ENCODE assay signal across 14 mouse cellular contexts in genomic region chr9:31301526-31302311, GRCm38 (mm10). TPM values are rescaled to one million over a fixed set of nuclear protein-coding genes. Genes with fewer than 3 reads are reported as not detected.
DNase-seq lines count a peak whose midpoint lies in the region; ATAC-seq and TF ChIP-seq lines count a peak whose summit lies in the region.
"Had no signal": no experiment of that assay in that cellular context is flagged by ENCODE, and none has a peak within 500 bp of the region (broad histone marks: within the 10 kb centered on the region; RNA-seq: fewer than 3 reads in every experiment).

No protein-coding gene starts in this region.

- H3K9ac ChIP-seq in heart, postnatal 0 days (replicated peaks; ENCODE audit: low read depth, low read length) = no peak overlapping the region
- peak overlapping the region; percentile 51 for H3K9ac ChIP-seq in liver, embryonic 11.5 days (ENCODE audit: low read depth, low read length)
- 0 out of 2 replicates have a peak overlapping the region, but pooled peaks have one; percentile 8 for H3K9ac ChIP-seq in stomach, postnatal 0 days (ENCODE audit: low read length)
- H3K9ac ChIP-seq: embryonic facial prominence, embryonic 15.5 days had no signal

- intact Hi-C loops in heart, postnatal 10 days (cut with DNase I) = no loop called here

- no peak for TF ChIP-seq EP300 in heart, postnatal 0 days (IDR thresholded peaks at IDR 0.05; ENCODE audit: low read depth)
- TF ChIP-seq EP300 in stomach, postnatal 0 days (optimal IDR thresholded peaks at IDR 0.05) = no peak

- H3K9me3 ChIP-seq in heart, postnatal 0 days (replicated peaks; ENCODE audit: control insufficient read depth, low read length) = no peaks in the 10 kb centered on the region
- no peaks in the 10 kb centered on the region for H3K9me3 ChIP-seq in liver, embryonic 11.5 days (ENCODE audit: control insufficient read depth, low read length)
- H3K9me3 ChIP-seq in stomach, postnatal 0 days (ENCODE audit: control insufficient read depth, low read length) = no peaks in the 10 kb centered on the region
- H3K9me3 ChIP-seq: embryonic facial prominence, embryonic 15.5 days had no signal

- WGBS in heart, postnatal 0 days = 74% methylated on average over 5 of the region's 5 CpGs
- 58% methylated on average over 5 of the region's 5 CpGs for WGBS in liver, embryonic 11.5 days
- 65% methylated on average over 5 of the region's 5 CpGs for WGBS in stomach, postnatal 0 days

- no peak overlapping the region for H3K4me3 ChIP-seq in heart, postnatal 0 days (ENCODE audit: low read depth, low read length)
- no peak overlapping the region for H3K4me3 ChIP-seq in liver, embryonic 11.5 days (ENCODE audit: low read depth, low read length)
- H3K4me3 ChIP-seq in stomach, postnatal 0 days (ENCODE audit: low read depth, low read length) = no peak overlapping the region
- H3K4me3 ChIP-seq: embryonic facial prominence, embryonic 15.5 days; megakaryocyte, embryonic 14.5 days had no signal

- no peak for TF ChIP-seq CTCF in heart, postnatal 0 days (IDR thresholded peaks at IDR 0.05; ENCODE audit: low read depth)
- 0 out of 2 replicates have a peak, but pooled peaks have one; percentile 3 for TF ChIP-seq CTCF in stomach, postnatal 0 days (IDR thresholded peaks at IDR 0.05; ENCODE audit: low read depth)

- peaks cover 8% of the 10 kb centered on the region; the same call in 1 of the 2 replicates for H3K4me1 ChIP-seq in heart, postnatal 0 days (ENCODE audit: control insufficient read depth, insufficient read depth)
- peaks cover 22% of the 10 kb centered on the region for H3K4me1 ChIP-seq in liver, embryonic 11.5 days (replicated peaks; ENCODE audit: control insufficient read depth, insufficient read depth, low read length)
- no peaks in the 10 kb centered on the region for H3K4me1 ChIP-seq in stomach, postnatal 0 days (replicated peaks; ENCODE audit: control insufficient read depth, insufficient read depth)

- H3K27ac ChIP-seq in heart, postnatal 0 days (ENCODE audit: low read depth) = peak overlapping the region; percentile 27; the same call in 1 of the 2 replicates
- peak overlapping the region; percentile 86 for H3K27ac ChIP-seq in liver, embryonic 11.5 days (ENCODE audit: low read depth, low read length)
- peak overlapping the region; percentile 84 for H3K27ac ChIP-seq in stomach, postnatal 0 days (replicated peaks)
- H3K27ac ChIP-seq: embryonic facial prominence, embryonic 15.5 days had no signal

- H3K27me3 ChIP-seq in heart, postnatal 0 days (ENCODE audit: control insufficient read depth, insufficient read depth, low read length) = no peaks in the 10 kb centered on the region
- no peaks in the 10 kb centered on the region for H3K27me3 ChIP-seq in liver, embryonic 11.5 days (replicated peaks; ENCODE audit: control insufficient read depth, insufficient read depth, low read length)
- H3K27me3 ChIP-seq in stomach, postnatal 0 days (ENCODE audit: control insufficient read depth, insufficient read depth, low read length) = no peaks in the 10 kb centered on the region
- H3K27me3 ChIP-seq: embryonic facial prominence, embryonic 15.5 days had no signal

- ATAC-seq in heart, postnatal 0 days (ENCODE audit: insufficient read depth, low read depth) = no peak
- peak; percentile 33 for ATAC-seq in liver, embryonic 11.5 days (replicated peaks; ENCODE audit: low FRiP score)
- peak; percentile 50; the same call in 1 of the 2 replicates for ATAC-seq in stomach, postnatal 0 days (ENCODE audit: low FRiP score, low TSS enrichment)

- H3K4me2 ChIP-seq in heart, postnatal 0 days (ENCODE audit: low read depth, low read length) = no peak overlapping the region; the same call in 1 of the 2 replicates
- peak overlapping the region; percentile 24 for H3K4me2 ChIP-seq in liver, embryonic 11.5 days
- 0 out of 2 replicates have a peak overlapping the region, but pooled peaks have one; percentile 8 for H3K4me2 ChIP-seq in stomach, postnatal 0 days (replicated peaks; ENCODE audit: low read depth)
- H3K4me2 ChIP-seq: embryonic facial prominence, embryonic 15.5 days had no signal

- DNase-seq in heart, postnatal 0 days (ENCODE audit: low spot score) = no peak
- no peak for DNase-seq in heart, postnatal 10 days
- peak; percentile 76 for DNase-seq in T-cell, adult 2 months (ENCODE audit: low spot score)
- DNase-seq in liver, embryonic 11.5 days (ENCODE audit: low spot score) = no peak
- peak; percentile 33 for DNase-seq in stomach, postnatal 0 days (ENCODE audit: low spot score)
- DNase-seq in cerebellum, postnatal 10 days = no peak
- DNase-seq in neural tube, embryonic 10.5 days (ENCODE audit: extremely low spot score, low spot score) = no peak
- DNase-seq in frontal cortex, postnatal 36 days (ENCODE audit: low spot score in 2 of 2) = no peak
- DNase-seq: adrenal gland, postnatal 10 days; cerebellum, adult 8-10 months; gastrocnemius, postnatal 36 days; kidney, adult 11 months had no signal

- no peaks in the 10 kb centered on the region for H3K36me3 ChIP-seq in heart, postnatal 0 days (replicated peaks; ENCODE audit: control insufficient read depth, insufficient read depth, low read length)
- no peaks in the 10 kb centered on the region for H3K36me3 ChIP-seq in liver, embryonic 11.5 days (ENCODE audit: control insufficient read depth, insufficient read depth, low read length)
- H3K36me3 ChIP-seq in stomach, postnatal 0 days (ENCODE audit: control insufficient read depth, insufficient read depth, low read length) = no peaks in the 10 kb centered on the region
- H3K36me3 ChIP-seq: embryonic facial prominence, embryonic 15.5 days had no signal

RNA-seq across cellular contexts. Expression of gene Prdm10, which starts 21.4 kb away (rescaled TPM):
- 2.6 and 5.8 TPM in 2 replicates for total RNA-seq in heart, postnatal 0 days (2014; rRNA removed; ENCODE audit: low replicate concordance)
- 1.2 and 1.3 TPM in 2 replicates for polyA plus RNA-seq in heart, postnatal 0 days (2015; fragmentation: Nextera tagmentation; extraction: Ambion mirVana)
- 1 to 10 TPM; 5.2 to 6.0 TPM for total RNA-seq in heart, postnatal 10 days (2021)
- polyA plus RNA-seq in liver, embryonic 11.5 days (2014; fragmentation: Nextera tagmentation; extraction: Ambion mirVana) = 5.7 and 6.5 TPM in 2 replicates
- polyA plus RNA-seq in stomach, postnatal 0 days (2015; fragmentation: Nextera tagmentation; extraction: Ambion mirVana) = 1.1 and 1.2 TPM in 2 replicates

Comparison
In these comparisons a context has a peak if more than half of its experiments do, and no peak if none do; other contexts are left out.
1. DNase-seq: peak in T-cell, adult 2 months (single experiment) and stomach, postnatal 0 days (single experiment); none in heart, postnatal 0 days (single experiment), heart, postnatal 10 days (0 of 2), liver, embryonic 11.5 days (single experiment), cerebellum, postnatal 10 days (0 of 2), neural tube, embryonic 10.5 days (single experiment) and frontal cortex, postnatal 36 days (0 of 2).
2. H3K27ac ChIP-seq: peak in every context shown above with its lines; median percentile 86 in liver, embryonic 11.5 days; 84 in stomach, postnatal 0 days; 27 in heart, postnatal 0 days.